ENCODE assay signal across 23 mouse cellular contexts in genomic region chr7:105563367-105563766, GRCm38 (mm10). TPM values are rescaled to one million over a fixed set of nuclear protein-coding genes. Genes with fewer than 3 reads are reported as not detected.
A peak's percentile ranks its signal among the peaks of the same experiment; 100 is the strongest.
DNase-seq lines count a peak whose midpoint lies in the region; ATAC-seq lines count a peak whose summit lies in the region.
"Had no signal": no experiment of that assay in that cellular context is flagged by ENCODE, and none has a peak within 500 bp of the region (broad histone marks: within the 10 kb centered on the region; RNA-seq: fewer than 3 reads in every experiment).

No protein-coding gene starts in this region.

- DNase-seq in cerebellum, adult 8-10 months: peak; percentile 3
- DNase-seq in cerebellum, postnatal 10 days: no peak
- peak; percentile 43 for DNase-seq in heart, adult 11 months
- DNase-seq in left cerebral cortex, postnatal 25 days (ENCODE audit: low spot score in 2 of 2): peak; percentile 6 to 79
- DNase-seq in left cerebral cortex, postnatal 4 days: no peak
- no peak for DNase-seq in adrenal gland, postnatal 25 days
- DNase-seq: adrenal gland, adult 8-10 months; adrenal gland, postnatal 36 days; cerebellum, adult 11 months; cerebellum, postnatal 36 days; gastrocnemius, postnatal 25 days; heart, adult 2 months had no signal

- H3K4me3 ChIP-seq in heart, embryonic 11.5 days (ENCODE audit: low read depth, low read length): no peak overlapping the region
- H3K4me3 ChIP-seq: forebrain, embryonic 10.5 days; forebrain, embryonic 13.5 days; heart, adult 2 months; heart, embryonic 10.5 days; hindbrain, embryonic 12.5 days; hindbrain, embryonic 15.5 days had no signal

- WGBS in heart, embryonic 11.5 days (ENCODE audit: insufficient replicate concordance): 83% methylated on average over 3 of the region's 3 CpGs

- H3K9me3 ChIP-seq in heart, embryonic 11.5 days (replicated peaks; ENCODE audit: control insufficient read depth, low read length): no peaks in the 10 kb centered on the region
- H3K9me3 ChIP-seq: forebrain, embryonic 10.5 days; forebrain, embryonic 13.5 days; heart, embryonic 10.5 days; hindbrain, embryonic 12.5 days; hindbrain, embryonic 15.5 days had no signal

- no peak overlapping the region for H3K9ac ChIP-seq in heart, embryonic 11.5 days (ENCODE audit: low read depth, low read length)
- H3K9ac ChIP-seq: forebrain, embryonic 13.5 days; hindbrain, embryonic 12.5 days; hindbrain, embryonic 15.5 days had no signal

- ATAC-seq in heart, embryonic 11.5 days (replicated peaks; ENCODE audit: insufficient number of reproducible peaks, low FRiP score, low TSS enrichment): no peak
- ATAC-seq: activated CD4-positive, CD25-positive, alpha-beta regulatory T cell, adult 4 months; forebrain, embryonic 13.5 days; forebrain, embryonic 16.5 days had no signal

- no peak overlapping the region for H3K27ac ChIP-seq in heart, embryonic 11.5 days (ENCODE audit: low read depth, low read length)
- H3K27ac ChIP-seq: forebrain, embryonic 10.5 days; forebrain, embryonic 13.5 days; heart, adult 2 months; heart, embryonic 10.5 days; hindbrain, embryonic 12.5 days; hindbrain, embryonic 15.5 days had no signal

- peaks cover 4% of the 10 kb centered on the region; the same call in 1 of the 2 replicates for H3K36me3 ChIP-seq in heart, embryonic 11.5 days (ENCODE audit: control insufficient read depth, insufficient read depth, low read length)

- no peaks in the 10 kb centered on the region for H3K27me3 ChIP-seq in heart, embryonic 11.5 days (ENCODE audit: control insufficient read depth, insufficient read depth, low read length)
- H3K27me3 ChIP-seq: forebrain, embryonic 13.5 days; hindbrain, embryonic 12.5 days; hindbrain, embryonic 15.5 days had no signal

- intact Hi-C loops in left cerebral cortex, postnatal 25 days (cut with DNase I): no loop called here
- intact Hi-C loops in left cerebral cortex, postnatal 4 days (cut with DNase I): no loop called here

- H3K4me2 ChIP-seq in heart, embryonic 11.5 days: no peak overlapping the region
- H3K4me2 ChIP-seq: forebrain, embryonic 13.5 days; hindbrain, embryonic 12.5 days; hindbrain, embryonic 15.5 days had no signal

- H3K4me1 ChIP-seq in heart, embryonic 11.5 days (ENCODE audit: control insufficient read depth, insufficient read depth, low read length): peaks cover 4% of the 10 kb centered on the region; the same call in 1 of the 2 replicates

RNA-seq across cellular contexts. Expression of gene Smpd1, which starts 9.2 kb away (rescaled TPM):
- 53.8 and 62.2 TPM in 2 replicates for polyA plus RNA-seq in heart, embryonic 11.5 days (2014; fragmentation: Nextera tagmentation; extraction: Ambion mirVana)
- total RNA-seq in left cerebral cortex, postnatal 25 days (2021): 100 to 1,000 TPM; 103 to 111 TPM
- 10 to 100 TPM; 59.3 to 65.7 TPM for total RNA-seq in left cerebral cortex, postnatal 4 days (2021)
- total RNA-seq in adrenal gland, postnatal 25 days (2021): 48.2 and 49.1 TPM in 2 replicates

RNA-seq across cellular contexts. Expression of gene Apbb1, which starts 18.1 kb away (rescaled TPM):
- polyA plus RNA-seq in heart, embryonic 11.5 days (2014; fragmentation: Nextera tagmentation; extraction: Ambion mirVana): 43.5 and 49.7 TPM in 2 replicates
- total RNA-seq in left cerebral cortex, postnatal 25 days (2021): 100 to 1,000 TPM; 433 to 466 TPM
- total RNA-seq in left cerebral cortex, postnatal 4 days (2021): 100 to 1,000 TPM; 327 to 331 TPM
- 13.6 and 15.0 TPM in 2 replicates for total RNA-seq in adrenal gland, postnatal 25 days (2021)

RNA-seq across cellular contexts. Expression of gene Hpx, which starts 36.6 kb away (rescaled TPM):
- polyA plus RNA-seq in heart, embryonic 11.5 days (2014; fragmentation: Nextera tagmentation; extraction: Ambion mirVana): 0.76 and 1.4 TPM in 2 replicates
- total RNA-seq in left cerebral cortex, postnatal 25 days (2021): under 1 TPM; 0.39 to 0.55 TPM
- under 1 TPM in 1 of 2 experiments, not detected in 1; 0.26 TPM for total RNA-seq in left cerebral cortex, postnatal 4 days (2021)
- total RNA-seq in adrenal gland, postnatal 25 days (2021): 0.21 and 22.0 TPM in 2 replicates
- total RNA-seq: gastrocnemius, postnatal 25 days; heart, postnatal 25 days; hematopoietic stem cell, adult 5-6 weeks had no signal
- polyA plus RNA-seq: activated CD4-positive, CD25-positive, alpha-beta regulatory T cell, adult 4 months; forebrain, embryonic 13.5 days; heart, embryonic 14.5 days had no signal

Comparison
In these comparisons a context has a peak if more than half of its experiments do, and no peak if none do; other contexts are left out.
1. DNase-seq: peak in cerebellum, adult 8-10 months (single experiment), heart, adult 11 months (single experiment) and left cerebral cortex, postnatal 25 days (2 of 2); none in cerebellum, postnatal 10 days (0 of 2), left cerebral cortex, postnatal 4 days (single experiment) and adrenal gland, postnatal 25 days (single experiment).
2. RNA of gene Apbb1, which starts 18.1 kb away (total RNA-seq): 433 to 466 TPM in left cerebral cortex, postnatal 25 days and 327 to 331 TPM in left cerebral cortex, postnatal 4 days; 13.6 to 15.0 TPM in adrenal gland, postnatal 25 days; every median in the first group is over 10 times any median in the second.